Mouse (Mus musculus) gastrocnemius, postnatal 14 days (tissue): Measurements from ENCODE around the gene Mtmr3. TPM values are rescaled to one million over a fixed set of nuclear protein-coding genes. Genes with fewer than 3 reads are reported as not detected.
A peak's percentile ranks its signal among the peaks of the same experiment; 100 is the strongest.

Experiments used
- DNase-seq: peaks from one replicate; pipeline ENCODE4 v3.0.0; 2021; ENCODE audit warnings: mixed read lengths
- intact Hi-C: fragments of 180-260 bp; cut with DNase I; formaldehyde crosslinking; loops from one replicate; pipeline ENCODE4 v1.15.1; 2025; ENCODE audit warnings: low total_unique reads
- total RNA-seq, 2 experiments: library from RNA; stranded (reverse); gene quantifications; 2 replicates each; pipeline ENCODE4 v1.2.3; 2021

Mtmr3 gene
- total RNA-seq, 2 experiments from 2014 or later = 35.3 to 36.5 TPM

DNA sequence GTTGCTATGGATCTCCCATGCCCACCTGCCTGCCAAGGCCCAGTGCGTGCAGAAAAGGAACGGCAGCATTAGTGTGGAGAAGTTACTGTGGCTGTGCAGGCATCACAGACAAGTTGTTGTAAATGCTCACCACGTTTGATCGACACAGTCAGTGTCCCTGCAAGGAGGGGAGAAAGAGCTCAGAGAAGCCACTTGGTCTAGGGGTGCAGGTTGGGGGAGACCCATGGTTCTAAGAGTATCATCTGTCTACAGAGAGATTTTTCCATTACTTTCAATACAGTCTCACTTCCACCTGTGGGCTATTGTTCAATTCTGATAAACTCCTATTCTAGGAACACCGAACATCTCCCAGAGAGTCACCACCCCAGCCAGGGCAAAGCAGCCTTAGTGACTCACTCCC, 110.1 kb downstream of the Mtmr3 start:
- intact Hi-C loops = no loop called here
- no peak for DNase-seq

DNA sequence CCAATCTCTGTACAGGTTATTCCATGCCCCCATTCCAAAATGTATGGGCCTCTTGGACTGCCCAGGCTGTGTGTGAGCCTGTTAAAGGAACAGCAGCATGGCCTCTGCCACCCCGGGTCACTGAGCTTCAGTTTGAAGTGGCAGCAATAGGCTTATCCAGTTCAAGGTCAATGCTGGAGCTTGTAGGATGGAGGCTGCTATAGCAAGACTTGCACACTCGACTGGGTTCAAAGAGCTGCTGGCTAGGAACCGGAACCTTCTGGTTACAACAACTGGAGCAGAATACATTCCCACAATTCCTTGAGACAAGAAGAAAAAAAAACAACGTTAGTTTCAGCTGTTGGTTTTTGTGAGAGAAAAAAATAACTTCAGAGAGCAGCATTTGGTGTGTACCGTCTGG, 112.0 kb downstream of the Mtmr3 start:
- intact Hi-C loops = no loop called here

DNA sequence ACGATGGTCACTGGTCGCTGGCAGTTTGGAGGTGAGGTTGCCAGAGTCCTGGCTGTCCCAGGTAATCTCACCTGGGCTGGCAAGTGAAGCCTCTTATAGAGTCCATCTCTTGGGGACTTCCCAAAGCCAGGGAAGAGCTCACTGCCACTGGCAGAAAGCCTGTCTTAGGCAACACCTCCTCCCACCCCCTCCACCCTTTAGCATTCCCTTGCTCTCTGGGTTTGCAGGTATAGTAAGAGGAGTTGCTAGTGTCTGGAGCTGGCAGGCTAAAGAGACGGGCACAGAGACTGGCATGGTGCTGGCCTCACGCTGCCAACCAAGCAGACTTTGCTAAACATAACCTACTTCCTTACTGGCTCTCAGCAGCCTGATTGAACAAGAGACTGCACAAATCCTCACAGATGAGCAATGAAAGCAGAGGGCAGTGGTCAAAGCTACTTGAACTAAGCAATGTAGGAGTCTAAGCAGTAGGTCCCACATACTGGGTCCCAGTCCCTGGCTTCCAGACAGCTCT, 118.4 kb downstream of the Mtmr3 start:
- intact Hi-C loops = no loop called here
- no peak for DNase-seq

More for the DNA sequence above, 112.0 kb downstream of the Mtmr3 start:
- no peak for DNase-seq

DNA sequence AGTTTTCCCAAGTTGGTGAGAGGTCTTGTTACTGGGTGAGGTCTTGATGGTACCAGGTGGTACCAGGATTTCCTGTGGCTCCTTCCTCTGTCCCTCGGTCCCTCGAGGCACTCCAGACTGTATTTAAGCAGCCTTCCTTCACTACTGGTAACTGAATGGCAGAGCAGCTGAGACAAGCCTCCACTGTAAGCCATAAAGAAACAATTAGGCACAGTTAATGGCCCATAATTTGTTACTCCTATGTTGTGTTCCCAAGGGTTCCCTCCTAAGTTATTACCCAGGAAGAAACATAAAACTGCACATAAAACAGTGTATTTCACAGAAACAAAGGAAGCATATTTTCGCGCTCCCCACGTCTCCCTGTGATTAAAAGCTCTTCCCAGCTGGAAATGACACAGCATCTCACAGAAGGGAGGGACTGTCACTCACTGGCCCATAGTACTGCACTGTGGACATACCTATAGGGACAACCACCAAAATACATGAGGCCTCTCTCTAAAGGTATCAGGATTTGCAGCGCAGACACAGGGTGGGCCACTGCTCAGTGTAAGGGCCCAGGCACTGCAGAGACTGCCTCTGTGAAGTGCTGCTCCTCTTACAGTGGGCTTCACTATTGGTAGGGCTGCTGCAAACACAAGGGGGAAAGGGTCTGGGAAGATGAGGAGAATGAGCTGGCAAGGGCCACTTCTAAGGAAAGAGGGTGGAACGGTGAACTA, 122.0 kb downstream of the Mtmr3 start:
- DNase-seq = no peak
- intact Hi-C loops = no loop called here

DNA sequence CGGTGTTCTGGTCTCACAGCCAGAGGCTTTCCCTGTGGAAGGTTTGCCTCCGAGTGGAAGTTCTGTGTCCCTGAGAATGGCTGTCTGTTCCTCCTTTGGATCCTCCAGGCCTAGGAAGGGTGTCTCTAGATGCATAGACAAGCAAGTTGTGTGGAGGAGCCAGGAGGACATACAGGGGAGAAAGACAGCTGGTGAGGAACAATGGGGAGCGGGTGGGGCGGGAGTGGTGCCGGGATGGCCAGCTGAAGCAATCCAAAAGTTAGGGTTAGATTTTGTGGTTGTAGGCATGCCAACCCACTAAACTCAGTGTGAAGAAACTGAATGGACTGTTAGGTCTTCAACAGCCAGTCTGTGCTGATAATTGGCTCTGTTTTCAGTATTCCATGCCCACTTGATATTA, 122.9 kb downstream of the Mtmr3 start:
- no peak for DNase-seq
- intact Hi-C loops = no loop called here

DNA sequence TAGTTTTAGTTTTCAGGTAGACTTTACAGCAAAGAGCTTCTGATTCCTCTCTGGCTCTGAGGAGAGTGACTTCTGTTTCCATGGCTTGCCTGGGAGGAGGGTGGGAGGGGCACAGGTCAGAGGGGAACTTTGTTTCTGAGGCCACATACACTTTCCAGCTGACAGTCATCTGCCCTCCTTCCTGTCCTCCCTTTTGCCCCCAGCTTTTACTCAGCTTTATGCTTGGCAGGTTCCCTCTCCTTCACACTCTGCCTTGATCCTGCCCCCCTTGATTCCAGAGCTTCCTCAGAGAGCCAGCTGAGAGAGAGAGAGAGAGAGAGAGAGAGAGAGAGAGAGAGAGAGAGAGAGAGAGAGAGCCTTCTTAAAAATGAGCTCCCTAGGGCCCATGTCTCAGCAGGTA, 123.4 kb downstream of the Mtmr3 start:
- intact Hi-C loops = no loop called here

DNA sequence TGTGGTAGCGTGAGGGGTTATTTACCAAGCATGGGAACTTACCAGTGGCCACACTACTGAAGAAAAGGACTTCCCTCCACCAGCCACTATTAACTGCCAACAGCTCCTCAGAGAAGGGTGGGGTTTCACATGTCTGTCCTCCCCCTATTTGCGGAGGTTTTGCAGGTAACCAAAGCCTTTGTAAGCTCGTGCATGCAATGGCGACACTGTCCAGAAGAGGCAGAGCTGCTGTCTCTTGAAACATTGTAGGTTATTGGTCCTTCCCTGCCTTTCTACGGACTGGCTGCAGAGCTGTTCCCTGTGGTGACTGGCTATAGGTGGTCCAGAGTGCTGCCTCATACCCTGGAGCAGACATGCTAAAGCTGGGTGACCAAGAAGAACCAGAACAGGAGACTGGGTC, 125.6 kb downstream of the Mtmr3 start:
- DNase-seq = no peak
- intact Hi-C loops = no loop called here

More for the DNA sequence above, 123.4 kb downstream of the Mtmr3 start:
- DNase-seq = no peak

DNA sequence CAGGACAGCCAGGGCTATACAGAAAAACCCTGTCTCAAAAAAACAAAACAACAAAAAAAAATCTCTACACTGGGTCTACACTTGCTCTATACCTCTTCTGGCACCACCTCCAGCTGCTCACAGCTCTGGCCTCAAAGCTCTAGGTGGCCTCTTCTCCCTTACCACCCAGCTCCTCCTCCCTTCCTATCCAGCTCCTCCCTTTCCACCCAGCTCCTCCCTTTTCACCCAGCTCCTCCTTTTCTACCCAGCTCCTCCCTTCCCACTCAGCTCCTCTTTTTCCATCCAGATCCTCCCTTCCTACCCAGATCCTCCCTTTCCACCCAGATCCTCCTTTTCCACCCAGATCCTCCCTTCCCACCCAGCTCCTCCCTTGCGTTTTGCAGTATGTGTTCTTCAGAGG, 127.2 kb downstream of the Mtmr3 start:
- intact Hi-C loops = no loop called here

DNA sequence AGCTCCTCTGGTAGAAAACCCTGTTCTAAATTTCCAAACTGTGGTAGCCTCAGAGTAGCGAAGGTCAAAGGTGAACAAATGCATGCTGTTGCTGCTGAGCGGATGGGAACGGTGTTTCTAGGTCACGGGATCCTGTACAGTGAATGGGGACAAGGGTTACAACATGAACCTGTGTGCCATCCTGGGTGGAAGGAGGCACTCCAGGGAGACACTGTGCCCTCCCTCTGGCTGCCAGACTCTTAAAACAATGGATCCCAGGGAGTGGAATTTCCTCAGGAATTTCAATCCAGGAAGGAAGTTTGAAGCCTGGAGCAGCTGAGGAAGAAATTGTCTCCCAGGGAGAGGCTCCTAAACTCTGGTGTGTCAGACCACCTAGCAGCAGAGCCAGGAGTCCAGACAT, 128.5 kb downstream of the Mtmr3 start:
- intact Hi-C loops = no loop called here
- DNase-seq = no peak

More for the DNA sequence above, 127.2 kb downstream of the Mtmr3 start:
- DNase-seq = no peak

DNA sequence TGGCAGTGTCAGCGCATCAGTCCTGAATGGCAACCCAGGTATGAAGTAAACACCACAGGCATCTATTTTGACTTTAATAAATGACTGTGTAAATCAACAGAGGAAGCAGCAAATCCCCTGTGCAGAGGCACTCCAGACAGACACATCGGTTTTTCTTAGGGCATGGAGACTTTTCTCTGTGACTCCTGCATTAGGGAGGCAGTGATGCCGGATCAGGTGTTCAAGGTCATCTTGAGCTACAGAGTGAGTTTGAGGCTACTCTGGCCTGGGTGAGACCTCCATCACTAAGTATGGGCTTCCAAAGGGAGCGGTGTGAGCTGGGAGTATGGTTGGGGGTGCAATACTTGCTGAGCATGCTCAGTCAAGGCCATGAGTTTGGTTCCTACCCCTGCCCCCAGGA, 130.0 kb downstream of the Mtmr3 start:
- no peak for DNase-seq
- intact Hi-C loops = no loop called here

DNA sequence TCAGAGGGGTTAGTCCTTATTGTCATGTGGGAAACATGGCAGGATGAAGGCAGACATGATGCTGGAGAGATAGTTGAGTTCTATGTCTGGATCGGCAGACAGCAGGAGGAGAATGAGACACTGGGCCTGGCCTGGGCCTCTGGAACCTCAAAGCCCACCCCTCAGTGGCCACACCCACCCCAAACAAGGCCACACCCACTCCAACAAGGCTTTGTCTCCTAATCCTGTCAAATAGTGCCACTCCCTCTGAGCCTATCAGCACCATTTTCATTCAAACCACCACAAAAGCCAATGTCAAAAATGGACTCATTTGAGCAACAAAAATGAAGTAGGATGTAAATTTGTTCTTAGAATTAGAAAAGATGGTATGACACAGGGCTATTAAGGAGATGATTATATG, 130.5 kb downstream of the Mtmr3 start:
- DNase-seq = no peak

DNA sequence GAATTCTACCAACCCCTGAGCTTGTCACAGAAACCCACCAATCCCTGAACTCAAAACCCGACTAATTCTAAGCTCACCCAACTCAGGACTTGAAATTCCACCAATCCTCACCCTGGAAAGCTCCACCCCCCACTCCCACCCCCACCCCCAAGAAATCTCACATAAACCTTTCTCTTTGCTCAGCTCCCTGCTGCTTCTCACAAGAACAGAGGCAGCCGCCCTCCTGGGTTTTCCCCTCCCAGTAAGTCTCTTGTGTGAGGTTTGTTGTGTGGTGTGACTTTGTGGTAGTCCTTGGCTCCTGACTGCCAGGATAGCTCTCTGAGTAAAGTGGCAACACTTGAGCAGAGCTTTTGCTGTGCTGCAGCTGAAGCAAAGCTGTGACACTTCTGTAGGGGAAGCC, 131.8 kb downstream of the Mtmr3 start:
- DNase-seq = no peak
- intact Hi-C loops = no loop called here

More for the DNA sequence above, 130.5 kb downstream of the Mtmr3 start:
- intact Hi-C loops = no loop called here

DNA sequence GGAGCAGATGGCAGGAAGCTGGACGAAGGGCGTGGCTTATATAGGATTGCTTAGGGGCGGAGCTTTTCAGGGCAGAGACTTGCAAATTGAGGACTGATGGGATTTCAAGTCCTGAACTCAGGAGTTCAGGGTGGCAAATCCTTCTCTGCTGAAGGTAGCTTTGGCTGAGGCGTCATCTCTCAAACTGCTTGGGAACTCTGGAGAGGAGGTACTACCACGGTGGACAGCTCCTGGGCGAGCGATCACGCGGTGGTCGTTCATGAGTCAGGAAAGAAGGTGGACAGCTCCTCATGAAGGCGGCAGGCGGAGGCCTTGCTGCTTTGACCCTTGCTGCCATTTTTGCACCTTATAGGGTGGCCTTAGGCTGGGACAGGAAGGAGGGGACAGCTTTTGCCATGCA, 133.5 kb downstream of the Mtmr3 start:
- intact Hi-C loops = no loop called here
- no peak for DNase-seq

DNA sequence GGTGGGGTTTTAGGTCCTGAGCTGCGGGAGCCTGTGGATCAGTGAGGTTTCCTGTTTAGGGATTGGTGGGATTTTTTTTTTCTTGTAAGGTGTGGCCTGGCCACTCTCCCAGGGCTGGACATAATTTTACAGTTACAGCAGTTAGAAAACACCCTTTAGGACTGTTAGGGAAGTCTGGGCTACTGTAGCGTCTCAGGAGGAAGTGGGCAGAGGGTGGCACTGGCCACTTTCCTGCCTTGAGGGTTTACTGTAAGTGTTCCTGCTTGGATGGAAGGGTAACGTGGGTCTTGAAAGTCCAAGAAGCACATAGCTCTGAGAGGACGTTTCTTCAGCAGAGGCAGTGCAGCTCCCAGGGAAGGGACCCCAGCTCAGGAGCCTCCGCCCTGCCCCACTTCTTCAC, 134.0 kb downstream of the Mtmr3 start:
- intact Hi-C loops = no loop called here
- DNase-seq = no peak

DNA sequence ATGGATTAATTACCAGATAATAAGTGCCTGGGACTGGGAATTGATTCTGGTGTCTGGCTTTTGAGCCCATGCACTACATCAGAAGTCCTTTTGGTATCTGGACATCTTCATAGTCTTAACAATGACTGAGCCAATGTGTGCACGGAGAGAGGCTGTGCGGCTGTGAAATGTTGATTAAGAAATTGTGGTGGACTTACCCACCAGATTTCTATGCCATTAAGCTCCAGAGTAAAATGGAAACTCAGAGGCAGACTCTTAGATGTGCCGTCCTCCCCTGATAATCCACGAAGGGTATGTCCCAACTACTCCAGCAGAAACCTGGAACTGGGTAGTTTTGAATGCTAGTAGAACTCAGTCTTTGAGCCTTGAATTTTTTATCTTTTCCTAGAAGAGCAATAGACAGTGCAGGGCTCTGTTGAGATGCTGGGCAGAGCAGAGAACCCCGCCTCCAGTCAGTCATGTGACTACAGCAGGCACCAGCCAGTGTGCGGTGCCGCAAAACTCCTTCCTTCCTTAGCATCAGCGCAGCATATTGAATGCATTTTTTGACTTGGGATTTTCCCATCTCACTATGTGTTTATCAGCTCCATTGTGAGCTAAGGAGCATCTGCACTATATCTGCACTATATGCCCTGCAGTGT, 139.6 kb downstream of the Mtmr3 start:
- no peak for DNase-seq
- intact Hi-C loops = no loop called here

DNA sequence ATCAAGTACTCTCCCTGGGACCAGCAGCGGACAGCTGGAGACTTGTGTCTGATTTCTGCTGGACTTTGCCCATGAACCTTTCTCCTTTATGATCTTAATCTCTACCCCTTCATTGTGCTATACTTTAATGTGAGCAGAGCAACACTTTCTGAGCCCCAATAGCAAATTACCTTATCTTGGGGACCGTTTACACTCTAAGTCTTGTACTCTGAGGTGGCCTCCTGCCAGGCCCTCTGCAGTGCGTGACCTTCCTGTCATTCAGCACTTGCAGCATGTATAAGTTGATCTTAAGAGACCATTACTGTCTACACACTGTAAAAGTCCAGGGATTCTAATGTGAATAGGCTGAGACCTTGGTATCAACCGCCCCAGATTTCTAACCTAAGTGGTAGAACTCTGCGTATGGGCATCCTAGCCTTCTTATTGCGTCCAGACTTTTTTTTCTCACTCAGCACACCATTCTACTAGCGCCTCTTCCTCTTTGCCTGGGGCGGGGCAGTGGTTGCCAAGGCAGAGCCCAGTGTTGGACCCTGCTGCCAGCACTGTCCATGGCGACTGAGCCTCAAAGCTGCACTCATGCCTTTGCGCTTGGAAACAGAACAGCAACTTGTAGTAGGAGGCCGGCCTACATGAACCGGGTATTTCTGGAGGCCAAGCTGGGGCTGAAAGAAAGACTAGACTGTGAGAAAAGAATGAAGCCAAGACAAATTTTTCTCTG, 142.0 kb downstream of the Mtmr3 start:
- no peak for DNase-seq
- intact Hi-C loops = no loop called here

DNA sequence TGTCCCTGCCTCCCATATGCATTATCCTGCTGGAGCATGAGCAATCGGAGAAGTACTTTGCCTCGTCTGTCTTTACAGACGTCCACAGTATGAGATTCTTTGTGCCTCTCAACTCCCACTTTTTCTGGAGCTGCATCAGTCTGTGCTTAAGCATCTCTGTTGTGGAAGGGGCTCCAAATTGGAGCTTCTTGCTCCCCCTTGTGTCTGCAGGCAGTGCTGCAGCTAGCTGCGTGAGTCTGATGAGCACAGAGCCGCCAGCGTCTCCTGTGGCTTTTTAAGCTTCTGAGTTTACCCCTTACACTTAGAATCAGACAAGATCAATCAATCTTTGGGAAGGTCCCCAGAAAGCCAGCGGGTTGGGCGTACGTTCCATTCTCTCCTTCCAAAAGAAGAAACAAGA, 143.5 kb downstream of the Mtmr3 start:
- peak; percentile 47 for DNase-seq
- intact Hi-C loops = no loop called here

DNA sequence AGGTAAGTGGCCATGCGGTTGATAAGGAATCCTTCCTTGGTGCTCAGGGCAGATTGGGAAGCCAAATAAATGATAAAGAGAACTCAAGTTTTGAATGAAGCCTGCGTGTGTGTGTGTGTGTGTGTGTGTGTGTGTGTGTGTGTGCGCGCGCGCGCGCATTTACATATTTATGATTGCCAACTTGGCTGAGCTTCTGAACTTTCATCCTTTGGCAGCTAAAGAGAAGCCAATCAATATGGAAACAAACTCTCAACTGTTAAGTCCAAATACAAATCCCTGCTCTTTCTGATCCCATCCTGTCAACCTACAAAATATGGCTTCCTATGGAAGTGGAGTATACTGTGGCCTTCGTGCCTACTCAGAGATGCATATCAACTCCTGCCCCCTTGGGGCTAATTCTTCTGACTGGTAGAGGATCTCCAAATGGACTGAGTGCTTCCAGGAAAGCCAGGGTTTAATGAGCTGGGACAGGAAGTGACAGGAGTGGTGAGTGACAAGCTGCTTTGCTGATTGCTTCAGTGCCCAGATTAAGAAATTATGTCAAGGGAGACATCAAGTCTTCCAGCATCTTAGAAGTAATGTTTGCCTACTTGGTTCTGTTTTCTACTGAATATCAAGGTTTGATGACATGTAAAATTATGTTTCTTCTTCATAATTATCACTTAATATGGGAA, 148.3 kb downstream of the Mtmr3 start:
- intact Hi-C loops = no loop called here

DNA sequence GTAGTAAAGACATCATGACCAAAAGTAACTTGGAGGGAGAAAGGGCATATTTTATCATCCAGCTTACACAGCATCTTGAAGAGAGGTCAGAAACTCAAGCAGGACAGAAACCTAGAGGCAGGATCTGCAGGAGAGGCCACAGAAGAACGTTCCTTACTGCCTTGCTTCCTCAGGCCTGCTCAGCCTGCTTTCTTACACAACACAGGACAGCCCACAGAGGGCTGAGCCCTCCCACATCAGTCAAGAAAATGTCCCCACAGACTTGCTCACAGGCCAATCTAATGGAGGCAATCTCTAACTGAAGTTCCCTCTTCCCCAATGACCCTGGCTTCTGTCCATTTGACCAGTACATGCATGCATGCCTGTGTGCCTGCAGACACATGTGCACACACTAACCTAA, 152.4 kb downstream of the Mtmr3 start:
- DNase-seq = no peak
- intact Hi-C loops = no loop called here

More for the DNA sequence above, 148.3 kb downstream of the Mtmr3 start:
- no peak for DNase-seq

DNA sequence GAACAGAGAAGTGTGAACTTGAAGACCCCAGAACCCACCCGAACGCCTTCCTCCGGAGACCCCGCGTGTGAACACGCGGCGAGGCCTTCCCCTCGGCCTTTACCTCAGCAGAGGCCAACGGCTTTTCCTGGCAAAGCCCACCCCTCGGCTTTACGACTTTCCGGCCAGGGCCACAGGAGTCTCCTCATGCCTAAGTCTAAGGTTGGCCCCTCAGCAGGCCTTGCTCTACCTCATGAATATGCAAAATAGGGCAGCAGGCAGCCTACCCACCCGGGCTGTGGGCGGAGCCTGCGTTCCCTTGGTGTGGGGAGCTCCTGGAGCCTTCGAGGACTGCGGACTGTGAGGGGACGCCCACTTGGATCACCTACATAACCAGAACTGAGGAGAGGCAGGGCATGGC, 153.7 kb downstream of the Mtmr3 start, which contains the start of gene Hormad2:
Gene Hormad2, minus strand, starts transcription at position 128 of the 400 bp plus-strand sequence.
- intact Hi-C loops = no loop called here
- no peak for DNase-seq
